Mouse (Mus musculus) adrenal gland (tissue): ENCODE measurements around the gene Ceacam16.

Experiments used
- intact Hi-C: fragments of 180-260 bp; cut with DNase I; formaldehyde crosslinking; loops from one replicate; pipeline ENCODE4 v1.15.1; 2025

Gene Ceacam16

GRCm38 (mm10) chr7:19844521-19845171 is 16.5 kb downstream of the Ceacam16 start:
- intact Hi-C loops, result loop anchor here (1.0 kb wide), 1 partner anchor 40 kb away; no protein-coding TSS in a partner anchor

GRCm38 (mm10) chr7:19843561-19843960 is 17.5 kb downstream of the Ceacam16 start:
- intact Hi-C loops, result no loop called here

- intact Hi-C loops, result no loop called here
Measured at GRCm38 (mm10) chr7:19842885-19843504, 18.1 kb downstream of the Ceacam16 start.

GRCm38 (mm10) chr7:19841686-19842413 is 19.2 kb downstream of the Ceacam16 start:
- intact Hi-C loops, result no loop called here

- intact Hi-C loops, result no loop called here
Measured at GRCm38 (mm10) chr7:19840936-19841335, 20.2 kb downstream of the Ceacam16 start.

GRCm38 (mm10) chr7:19840371-19840770 is 20.7 kb downstream of the Ceacam16 start:
- intact Hi-C loops, result no loop called here

GRCm38 (mm10) chr7:19836843-19837242 is 24.3 kb downstream of the Ceacam16 start:
- intact Hi-C loops, result no loop called here

- intact Hi-C loops, result no loop called here
Measured at GRCm38 (mm10) chr7:19834055-19834454, 27.0 kb downstream of the Ceacam16 start.

- intact Hi-C loops, result no loop called here
Measured at GRCm38 (mm10) chr7:19831837-19832236, 29.3 kb downstream of the Ceacam16 start.

GRCm38 (mm10) chr7:19830682-19831156 is 30.4 kb downstream of the Ceacam16 start:
- intact Hi-C loops, result no loop called here

- intact Hi-C loops, result no loop called here
Measured at GRCm38 (mm10) chr7:19829694-19830093, 31.4 kb downstream of the Ceacam16 start.

GRCm38 (mm10) chr7:19826756-19827155 is 34.3 kb downstream of the Ceacam16 start:
- intact Hi-C loops, result no loop called here

GRCm38 (mm10) chr7:19824182-19824973 is 36.7 kb downstream of the Ceacam16 start:
- intact Hi-C loops, result no loop called here

- intact Hi-C loops, result no loop called here
Measured at GRCm38 (mm10) chr7:19823256-19824181, 37.6 kb downstream of the Ceacam16 start.

- intact Hi-C loops, result no loop called here
Measured at GRCm38 (mm10) chr7:19822604-19823058, 38.5 kb downstream of the Ceacam16 start, which contains the start of gene Bcl3. Gene Bcl3, minus strand, starts transcription at chr7:19822770.

GRCm38 (mm10) chr7:19822193-19822592 is 38.9 kb downstream of the Ceacam16 start:
- intact Hi-C loops, result no loop called here

GRCm38 (mm10) chr7:19821633-19822032 is 39.5 kb downstream of the Ceacam16 start:
- intact Hi-C loops, result no loop called here

- intact Hi-C loops, result no loop called here
Measured at GRCm38 (mm10) chr7:19820347-19821048, 40.6 kb downstream of the Ceacam16 start.

GRCm38 (mm10) chr7:19818875-19819274 is 42.2 kb downstream of the Ceacam16 start:
- intact Hi-C loops, result no loop called here
